Mouse (Mus musculus) liver, adult (tissue): ENCODE measurements around the gene Keg1.

Experiments used
- GATA4 ChIP-seq: IDR thresholded peaks from 2 replicates; pipeline ENCODE4 v1.6.1; 2014; ENCODE audit warnings: mild to moderate bottlenecking, low read length; ENCODE audit not compliant: insufficient replicate concordance

Gene Keg1

DNA sequence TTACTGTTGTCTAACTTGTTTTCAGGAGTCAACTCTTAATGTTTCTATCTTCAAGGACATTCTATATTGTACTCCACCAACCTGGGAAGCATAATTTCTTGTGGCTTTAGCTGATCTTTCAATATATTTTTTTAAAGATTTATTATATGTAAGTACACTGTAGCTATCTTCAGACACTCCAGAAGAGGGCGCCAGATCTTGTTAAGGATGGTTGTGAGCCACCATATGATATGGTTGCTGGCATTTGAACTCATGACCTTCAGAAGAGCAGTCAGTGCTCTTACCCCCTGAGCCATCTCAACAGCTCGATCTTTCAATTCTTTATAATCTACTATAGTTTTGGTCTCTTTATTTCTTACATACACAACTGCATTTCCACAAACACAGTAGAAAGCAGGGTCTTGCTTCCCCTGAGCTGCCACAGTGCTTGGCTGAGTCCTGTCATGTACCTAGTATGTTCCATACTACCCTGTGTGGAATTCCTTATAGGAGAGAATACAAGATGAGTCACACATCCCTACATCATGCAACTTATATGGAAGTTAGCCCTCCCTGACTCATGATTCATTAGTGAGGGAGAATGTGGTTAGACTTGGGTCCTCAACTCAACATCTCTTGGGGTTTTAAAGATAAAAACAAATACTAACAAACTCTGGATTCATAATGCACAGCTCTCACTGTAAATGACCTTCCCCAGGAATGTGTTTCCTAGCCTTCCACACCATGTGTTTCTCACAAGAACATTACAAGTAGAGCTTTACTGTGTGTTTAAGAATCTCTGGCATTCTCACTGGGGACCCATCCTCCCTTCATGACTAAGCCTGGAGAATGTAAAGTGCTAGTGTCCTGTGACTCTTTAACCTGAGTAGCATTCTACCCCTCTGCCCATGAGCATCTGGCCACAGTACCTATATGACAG lies 66.9 kb downstream of the Keg1 start:
- no peak for TF ChIP-seq GATA4

DNA sequence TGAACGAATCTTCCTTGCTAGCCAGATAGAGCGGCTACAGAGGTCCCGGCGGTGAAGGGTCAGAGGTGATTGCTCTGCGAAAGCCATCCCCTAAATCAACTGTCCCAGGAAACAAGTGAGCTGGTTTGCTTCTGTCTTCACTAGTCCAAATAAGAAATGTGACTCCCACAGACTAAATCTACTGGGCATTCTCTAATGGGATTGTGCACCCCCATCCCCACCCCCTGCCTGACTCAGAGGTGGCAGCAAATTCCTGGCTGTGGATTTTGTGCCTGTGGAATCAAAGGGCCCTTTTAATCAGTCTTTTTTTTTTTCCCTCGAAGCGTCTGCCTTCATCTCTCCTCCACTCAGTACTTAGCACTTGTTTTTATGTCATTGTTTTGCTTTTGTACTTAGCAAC lies 69.7 kb downstream of the Keg1 start, which contains the start of gene Cntf:
Gene Cntf (minus strand): TSS at position 325 of the 400 bp plus-strand sequence.
- TF ChIP-seq GATA4: no peak
